Mouse (Mus musculus): ENCODE data around the gene Flt3l.
"Not testable (repeated sequence)": the region's sequence is repeated elsewhere in the genome, so short reads cannot be mapped to it uniquely, and the experiment has no call there.

The Flt3l gene

GRCm38 (mm10) chr7:45141319-45141718, 5.1 kb upstream of the Flt3l start:
- no peak for DNase-seq

GRCm38 (mm10) chr7:45139904-45140723, 3.9 kb upstream of the Flt3l start:
- no peak for DNase-seq

GRCm38 (mm10) chr7:45138403-45138802, 2.2 kb upstream of the Flt3l start:
- no peak for DNase-seq

- no peak for DNase-seq
Measured at GRCm38 (mm10) chr7:45137171-45138006, 1.2 kb upstream of the Flt3l start.

GRCm38 (mm10) chr7:45135370-45135769, 862 bp downstream of the Flt3l start:
- DNase-seq: no peak

- peak; percentile 69 for DNase-seq
Measured at GRCm38 (mm10) chr7:45134544-45135026, 1.6 kb downstream of the Flt3l start.

- no peak for DNase-seq
Measured at GRCm38 (mm10) chr7:45133446-45134159, 2.6 kb downstream of the Flt3l start.

- DNase-seq: no peak
Measured at GRCm38 (mm10) chr7:45131850-45132249, 4.4 kb downstream of the Flt3l start.

GRCm38 (mm10) chr7:45129776-45130512, 6.3 kb downstream of the Flt3l start:
- DNase-seq: no peak

- DNase-seq: peak; percentile 77
Measured at GRCm38 (mm10) chr7:45129318-45129717, 6.9 kb downstream of the Flt3l start.

- peak; percentile 99 for DNase-seq
Measured at GRCm38 (mm10) chr7:45128624-45129246, 7.5 kb downstream of the Flt3l start, which contains the start of gene Rpl13a. TSS of gene Rpl13a (minus strand) at chr7:45128761.

GRCm38 (mm10) chr7:45127700-45128224, 8.5 kb downstream of the Flt3l start:
- no peak for DNase-seq

GRCm38 (mm10) chr7:45126844-45127699, 9.2 kb downstream of the Flt3l start:
- DNase-seq: no peak

GRCm38 (mm10) chr7:45126147-45126843, 9.9 kb downstream of the Flt3l start:
- DNase-seq: no peak

- DNase-seq: not testable (repeated sequence)
Measured at GRCm38 (mm10) chr7:45125649-45126048, 10.6 kb downstream of the Flt3l start.

- no peak for DNase-seq
Measured at GRCm38 (mm10) chr7:45125144-45125600, 11.1 kb downstream of the Flt3l start.

GRCm38 (mm10) chr7:45124224-45125143, 11.7 kb downstream of the Flt3l start, which contains the start of gene Rps11:
TSS of gene Rps11 (minus strand) at chr7:45124439.
- peak; percentile 99 for DNase-seq

- peak; percentile 67 for DNase-seq
Measured at GRCm38 (mm10) chr7:45123186-45123570, 13.1 kb downstream of the Flt3l start.

Measured in kidney, postnatal 10 days (tissue).